Mouse (Mus musculus) ovary, postnatal 36 days (tissue): ENCODE data around the gene Prcp.
A peak's percentile ranks its signal among the peaks of the same experiment; 100 is the strongest.
"Not testable (repeated sequence)": the region's sequence is repeated elsewhere in the genome, so short reads cannot be mapped to it uniquely, and the experiment has no call there.

Source experiments
- DNase-seq: peaks from one replicate; pipeline ENCODE4 v3.0.0; 2022; ENCODE audit warnings: low spot score, mixed read lengths

Prcp gene

GRCm38 (mm10) chr7:92890618-92891230, 16.5 kb downstream of the Prcp start:
- no peak for DNase-seq

- no peak for DNase-seq
Measured at GRCm38 (mm10) chr7:92893478-92893877, 19.2 kb downstream of the Prcp start.

GRCm38 (mm10) chr7:92896036-92896435, 21.8 kb downstream of the Prcp start:
- no peak for DNase-seq

- DNase-seq: no peak
Measured at GRCm38 (mm10) chr7:92897021-92897420, 22.8 kb downstream of the Prcp start.

- DNase-seq: peak; percentile 59
Measured at GRCm38 (mm10) chr7:92903360-92904038, 29.2 kb downstream of the Prcp start.

GRCm38 (mm10) chr7:92904285-92904684, 30.0 kb downstream of the Prcp start:
- not testable (repeated sequence) for DNase-seq

GRCm38 (mm10) chr7:92920172-92920856, 46.0 kb downstream of the Prcp start:
- DNase-seq: no peak

- DNase-seq: no peak
Measured at GRCm38 (mm10) chr7:92920857-92921172, 46.5 kb downstream of the Prcp start.

GRCm38 (mm10) chr7:92932792-92933191, 58.5 kb downstream of the Prcp start:
- DNase-seq: no peak

- DNase-seq: peak; percentile 27
Measured at GRCm38 (mm10) chr7:92933308-92933948, 59.2 kb downstream of the Prcp start.

GRCm38 (mm10) chr7:92936747-92937146, 62.5 kb downstream of the Prcp start:
- no peak for DNase-seq

- peak; percentile 42 for DNase-seq
Measured at GRCm38 (mm10) chr7:92937955-92938354, 63.7 kb downstream of the Prcp start.

- no peak for DNase-seq
Measured at GRCm38 (mm10) chr7:92939776-92940175, 65.5 kb downstream of the Prcp start.

- no peak for DNase-seq
Measured at GRCm38 (mm10) chr7:92950775-92951174, 76.5 kb downstream of the Prcp start.

- DNase-seq: no peak
Measured at GRCm38 (mm10) chr7:92952210-92952609, 77.9 kb downstream of the Prcp start.

- DNase-seq: no peak
Measured at GRCm38 (mm10) chr7:92959758-92960157, 85.5 kb downstream of the Prcp start.

- DNase-seq: no peak
Measured at GRCm38 (mm10) chr7:92961876-92962275, 87.6 kb downstream of the Prcp start.

- no peak for DNase-seq
Measured at GRCm38 (mm10) chr7:92964754-92965501, 90.7 kb downstream of the Prcp start.

- no peak for DNase-seq
Measured at GRCm38 (mm10) chr7:92967381-92968127, 93.3 kb downstream of the Prcp start.

- DNase-seq: no peak
Measured at GRCm38 (mm10) chr7:92977429-92977828, 103.2 kb downstream of the Prcp start.

GRCm38 (mm10) chr7:92978225-92978624, 104.0 kb downstream of the Prcp start:
- DNase-seq: no peak
